Mouse (Mus musculus) CD4-positive helper T cell, adult 2 months (primary cell): ENCODE results near the gene Gcgr.
"Not testable (repeated sequence)": the region's sequence is repeated elsewhere in the genome, so short reads cannot be mapped to it uniquely, and the experiment has no call there.

ENCODE experiments used
- DNase-seq: peaks from one replicate; pipeline ENCODE4 v3.0.0-alpha.2; 2012; ENCODE audit warnings: low read depth, missing footprints, low spot score

Gcgr gene

GRCm38 (mm10) chr11:120535804-120536203 is 5.3 kb downstream of the Gcgr start:
- no peak for DNase-seq

- no peak for DNase-seq
Measured at GRCm38 (mm10) chr11:120538485-120538884, 8.0 kb downstream of the Gcgr start.

- no peak for DNase-seq
Measured at GRCm38 (mm10) chr11:120538955-120539284, 8.4 kb downstream of the Gcgr start.

GRCm38 (mm10) chr11:120539285-120540014 is 9.0 kb downstream of the Gcgr start:
- no peak for DNase-seq

- no peak for DNase-seq
Measured at GRCm38 (mm10) chr11:120541907-120542306, 11.4 kb downstream of the Gcgr start.

DNA sequence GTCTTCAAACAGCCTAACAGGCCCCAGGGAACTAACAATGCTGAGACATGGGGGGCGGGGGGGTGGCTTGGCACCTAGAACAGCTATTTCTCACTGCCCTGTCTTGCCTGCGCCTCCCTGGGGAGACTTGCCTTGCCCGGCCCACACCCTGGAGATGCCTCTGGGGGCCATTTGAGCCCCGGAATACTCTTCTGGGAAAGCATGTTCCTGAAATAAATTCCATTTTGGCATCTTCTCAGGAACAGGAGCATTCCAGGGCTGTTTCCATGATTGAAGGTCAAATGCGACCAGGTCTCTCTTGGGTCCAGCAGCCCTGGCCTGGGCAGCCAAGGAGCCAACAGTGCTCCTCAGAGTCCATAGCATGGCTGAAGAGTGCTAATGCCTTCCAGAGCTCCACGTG is 11.9 kb downstream of the Gcgr start:
- DNase-seq = no peak

GRCm38 (mm10) chr11:120545964-120546363 is 15.5 kb downstream of the Gcgr start:
- no peak for DNase-seq

GRCm38 (mm10) chr11:120547469-120547868 is 17.0 kb downstream of the Gcgr start:
- DNase-seq = peak; percentile 31

GRCm38 (mm10) chr11:120548214-120548613 is 17.7 kb downstream of the Gcgr start:
- DNase-seq = no peak

- no peak for DNase-seq
Measured at GRCm38 (mm10) chr11:120548786-120549167, 18.3 kb downstream of the Gcgr start.

DNA sequence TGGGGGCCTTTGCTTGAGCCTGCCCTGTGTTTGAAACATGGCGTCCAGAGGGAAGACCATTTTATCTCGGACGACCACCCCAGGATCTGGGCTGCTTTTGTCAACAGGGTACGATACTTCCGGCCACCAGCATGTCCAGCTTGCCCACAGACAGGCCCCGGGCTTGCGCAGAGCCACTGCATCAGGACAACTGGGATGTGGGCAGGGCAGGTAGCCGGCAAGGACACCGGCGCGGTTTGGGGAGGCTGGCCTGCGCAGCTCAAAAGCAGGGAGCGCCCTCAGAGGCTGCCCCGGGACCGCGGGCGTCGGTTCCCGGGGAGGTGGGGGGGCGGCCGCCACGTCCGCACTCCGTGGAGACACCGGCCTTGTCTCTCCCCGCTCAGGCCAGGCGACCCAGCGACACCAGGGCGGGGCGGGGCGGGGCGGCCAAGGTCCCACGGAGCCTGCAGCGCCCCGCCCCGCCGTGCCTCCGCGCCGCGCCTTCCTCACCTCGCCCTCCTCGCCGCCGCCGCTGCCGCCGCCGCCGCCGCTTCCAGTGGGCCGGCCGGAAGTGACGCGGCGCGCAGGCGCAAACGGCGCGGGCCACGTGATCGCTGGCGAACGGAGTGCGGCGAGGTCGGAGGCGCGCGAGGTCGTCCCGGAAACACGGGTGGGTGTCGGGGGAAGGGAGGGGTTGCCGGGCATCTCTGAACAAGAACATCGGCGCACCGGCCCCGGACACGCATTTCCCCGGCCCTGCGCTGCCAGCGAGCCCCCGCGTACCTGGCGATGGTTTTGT is 18.9 kb downstream of the Gcgr start, which contains the start of gene Mcrip1:
Mcrip1 (minus strand) TSS at position 560 of the 778 bp plus-strand sequence.
- DNase-seq = peak; percentile 94

- DNase-seq = no peak
Measured at GRCm38 (mm10) chr11:120549986-120550809, 19.7 kb downstream of the Gcgr start.

GRCm38 (mm10) chr11:120550810-120551440 is 20.4 kb downstream of the Gcgr start, which contains the start of gene Ppp1r27:
Gene Ppp1r27, minus strand, starts transcription at chr11:120551132.
- DNase-seq = no peak

DNA sequence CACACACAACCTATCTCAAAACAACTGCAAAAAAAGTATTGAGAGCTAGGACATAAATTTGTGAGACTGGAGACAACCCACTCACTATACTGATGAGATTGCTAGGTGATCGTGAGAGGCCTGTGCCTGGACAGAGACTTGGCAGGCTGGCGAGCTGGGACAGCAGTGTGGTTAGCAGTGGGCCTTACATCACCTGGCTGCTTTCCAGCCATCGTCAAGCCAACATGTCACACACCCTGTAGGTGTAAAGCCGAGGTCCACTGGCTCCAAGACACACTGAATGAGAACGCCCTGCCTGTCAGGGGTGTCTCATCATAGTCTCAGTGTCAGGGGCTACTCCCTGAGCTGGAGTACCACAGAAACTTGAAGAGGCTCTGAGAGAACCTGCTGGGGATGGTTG is 22.2 kb downstream of the Gcgr start:
- DNase-seq = no peak

DNA sequence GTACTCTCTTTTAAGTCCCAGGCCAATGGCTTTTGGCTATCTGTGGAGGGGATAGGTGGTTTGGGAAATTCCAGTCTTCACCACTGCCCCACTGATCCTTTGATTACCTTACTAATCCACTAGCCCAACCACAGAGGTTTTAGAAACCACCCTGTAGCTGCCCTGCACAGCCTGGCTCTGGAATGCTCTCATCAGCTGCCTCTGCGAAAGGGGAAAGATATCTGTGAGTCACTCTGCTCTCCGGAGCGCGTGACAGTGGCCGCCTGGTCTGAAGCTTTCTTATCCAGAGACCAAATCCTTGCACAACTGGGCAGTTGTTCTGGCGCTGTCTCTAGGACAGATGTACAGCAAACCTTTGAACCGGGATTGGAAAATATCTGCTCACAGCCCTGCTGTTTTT is 24.3 kb downstream of the Gcgr start:
- no peak for DNase-seq

- no peak for DNase-seq
Measured at GRCm38 (mm10) chr11:120555260-120555659, 24.8 kb downstream of the Gcgr start.

DNA sequence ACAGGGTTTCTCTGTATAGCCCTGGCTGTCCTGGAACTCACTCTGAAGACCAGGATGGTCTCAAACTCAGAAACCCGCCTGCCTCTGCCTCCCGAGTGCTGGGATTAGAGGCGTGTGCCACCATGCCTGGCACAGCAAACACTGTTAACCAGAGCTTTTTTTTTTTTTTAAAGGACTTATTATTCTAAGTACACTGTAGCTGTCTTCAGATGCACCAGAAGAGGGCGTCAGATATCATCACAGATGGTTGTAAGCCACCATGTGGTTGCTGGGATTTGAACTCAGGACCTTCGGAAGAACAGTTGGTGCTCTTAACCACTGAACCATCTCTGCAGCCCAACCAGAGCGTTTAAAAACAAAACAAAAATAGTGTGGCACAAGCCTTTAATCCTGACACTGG is 28.3 kb downstream of the Gcgr start:
- DNase-seq = not testable (repeated sequence)

GRCm38 (mm10) chr11:120560952-120561728 is 30.6 kb downstream of the Gcgr start:
- no peak for DNase-seq

- DNase-seq = no peak
Measured at GRCm38 (mm10) chr11:120562949-120563348, 32.5 kb downstream of the Gcgr start.

DNA sequence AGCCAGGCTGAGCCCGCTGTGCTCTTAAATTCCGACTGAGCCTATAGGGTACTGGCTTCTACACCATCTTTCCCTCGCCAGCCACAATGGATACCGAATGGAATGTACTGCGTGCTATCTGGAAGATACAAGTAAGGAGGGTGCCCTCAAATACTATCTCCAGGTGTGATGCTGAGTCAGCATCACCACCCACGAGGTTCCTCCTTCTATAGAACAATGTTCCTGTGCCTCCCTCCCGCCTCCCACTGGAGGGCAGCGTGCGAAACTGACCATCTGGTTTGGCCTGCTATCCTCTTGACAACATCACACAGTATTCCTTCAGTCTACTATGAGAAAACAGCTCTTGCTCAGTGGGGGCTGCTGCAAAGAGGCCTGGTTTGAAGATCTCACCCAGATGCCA is 34.6 kb downstream of the Gcgr start:
- no peak for DNase-seq

DNA sequence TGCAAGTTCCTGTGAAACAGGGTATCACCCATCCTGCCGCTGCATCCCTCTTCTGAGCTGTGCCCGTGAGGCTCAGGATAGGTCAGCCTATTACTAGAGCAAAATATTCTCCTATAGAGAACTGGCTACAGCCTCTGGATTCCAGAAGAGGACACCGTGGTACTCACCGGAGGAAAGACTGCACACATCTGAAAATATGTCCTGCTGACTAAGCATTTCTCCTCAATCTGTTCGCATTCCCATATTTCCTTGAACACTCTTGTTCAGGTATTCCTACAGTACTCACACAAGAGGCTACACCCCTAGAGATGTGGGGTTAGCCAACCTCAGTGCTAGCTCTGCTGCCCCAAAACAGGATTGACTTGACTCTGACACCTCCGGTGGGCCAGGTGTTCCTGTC is 37.8 kb downstream of the Gcgr start:
- DNase-seq = no peak
